Mouse (Mus musculus) limb, embryonic 15.5 days (tissue): ENCODE results near the gene Rfwd3. TPM values are rescaled to one million over a fixed set of nuclear protein-coding genes. Genes with fewer than 3 reads are reported as not detected.
"Not testable (repeated sequence)": the region's sequence is repeated elsewhere in the genome, so short reads cannot be mapped to it uniquely, and the experiment has no call there.

Experiments used
- ATAC-seq: fragments of 200-750 bp; cut with Nextera tagmentation; 2 replicates; pipeline ENCODE4 v1.8.0; 2017; ENCODE audit warnings: low read depth, moderate TSS enrichment; ENCODE audit not compliant: insufficient number of reproducible peaks, low FRiP score, low TSS enrichment
- H3K27ac ChIP-seq: fragments of 300-500 bp; sonication (generic); 2 replicates; pipeline ENCODE4 v1.5.1; 2015; ENCODE audit warnings: moderate library complexity, mild to moderate bottlenecking, inconsistent platforms
- H3K27me3 ChIP-seq: fragments of 300-500 bp; sonication (generic); 2 replicates; pipeline ENCODE4 v1.6.1; 2015; ENCODE audit warnings: inconsistent platforms
- H3K36me3 ChIP-seq: fragments of 300-500 bp; sonication (generic); 2 replicates; pipeline ENCODE4 v1.6.1; 2015; ENCODE audit warnings: inconsistent platforms
- H3K4me1 ChIP-seq: fragments of 300-500 bp; sonication (generic); 2 replicates; pipeline ENCODE4 v1.6.1; 2015; ENCODE audit warnings: inconsistent platforms
- H3K4me2 ChIP-seq: fragments of 300-500 bp; sonication (generic); 2 replicates; pipeline ENCODE4 v1.6.1; 2015; ENCODE audit warnings: mild to moderate bottlenecking, inconsistent platforms
- H3K4me3 ChIP-seq: fragments of 300-500 bp; sonication (generic); 2 replicates; pipeline ENCODE4 v1.5.1; 2015; ENCODE audit warnings: mild to moderate bottlenecking, inconsistent platforms
- H3K9ac ChIP-seq: fragments of 300-500 bp; sonication (generic); 2 replicates; pipeline ENCODE4 v1.6.1; 2015; ENCODE audit warnings: inconsistent platforms
- H3K9me3 ChIP-seq: fragments of 300-500 bp; sonication (generic); 2 replicates; pipeline ENCODE4 v1.6.1; 2016; ENCODE audit warnings: inconsistent platforms
- WGBS: fragments of 180-500 bp; shearing (Covaris S2); methylation state at CpG from one replicate; pipeline ENCODE4 v1.1.7; 2015; 5-methylcytosine and 5-hydroxymethylcytosine counted together
- polyA plus RNA-seq: library from polyadenylated mRNA; unstranded; fragments of >200 nt; fragmentation: Nextera tagmentation; extraction: Ambion mirVana; gene quantifications from 2 replicates; pipeline ENCODE4 v1.2.1, GENCODE M21; 2015

Gene Rfwd3
- polyA plus RNA-seq, 1 experiment from 2014 or later, result 39.8 TPM

- ATAC-seq, H3K4me1 ChIP-seq, H3K9me3 ChIP-seq, H3K27me3 ChIP-seq, H3K4me3 ChIP-seq, H3K27ac ChIP-seq, H3K36me3 ChIP-seq, H3K9ac ChIP-seq, H3K4me2 ChIP-seq: not testable (repeated sequence)
- WGBS, result 91% methylated on average over 15 of the region's 15 CpGs
These were observed 10.0 kb upstream of the Rfwd3 start for GRCm38 (mm10) chr8:111310006-111310405.

GRCm38 (mm10) chr8:111305031-111305730 is 5.2 kb upstream of the Rfwd3 start:
- H3K27ac ChIP-seq, result no peak overlapping the region
- no peaks in the 10 kb centered on the region for H3K36me3 ChIP-seq
- no peaks in the 10 kb centered on the region for H3K4me1 ChIP-seq
- no peak overlapping the region for H3K4me2 ChIP-seq
- no peak overlapping the region for H3K9ac ChIP-seq
- 29% methylated on average over 5 of the region's 5 CpGs for WGBS
- H3K27me3 ChIP-seq, result no peaks in the 10 kb centered on the region
- no peak for ATAC-seq
- no peaks in the 10 kb centered on the region for H3K9me3 ChIP-seq
- no peak overlapping the region for H3K4me3 ChIP-seq

GRCm38 (mm10) chr8:111304359-111304758 is 4.3 kb upstream of the Rfwd3 start:
- H3K9ac ChIP-seq, result no peak overlapping the region
- no peaks in the 10 kb centered on the region for H3K9me3 ChIP-seq
- no peak for ATAC-seq
- no peak overlapping the region for H3K4me2 ChIP-seq
- H3K4me3 ChIP-seq, result no peak overlapping the region
- H3K27ac ChIP-seq, result no peak overlapping the region
- no peaks in the 10 kb centered on the region for H3K27me3 ChIP-seq
- no peaks in the 10 kb centered on the region for H3K36me3 ChIP-seq
- WGBS, result 89% methylated on average over 3 of the region's 3 CpGs
- H3K4me1 ChIP-seq, result no peaks in the 10 kb centered on the region

- not testable (repeated sequence) for ATAC-seq, H3K4me3 ChIP-seq
- 78% methylated on average over 5 of the region's 5 CpGs for WGBS
These were observed 3.2 kb upstream of the Rfwd3 start for GRCm38 (mm10) chr8:111303076-111303803.

GRCm38 (mm10) chr8:111300597-111301546 is 850 bp upstream of the Rfwd3 start:
- Histone ChIP-seq H3K4me1 (no peaks in the 10 kb centered on the region), H3K9me3 (no peaks in the 10 kb centered on the region), H3K9ac (no peak overlapping the region), H3K4me2 (peak overlapping the region; percentile 63), H3K27ac (peak overlapping the region; percentile 67), H3K36me3 (peaks cover 10% of the 10 kb centered on the region), H3K4me3 (peak overlapping the region; percentile 93), H3K27me3 (no peaks in the 10 kb centered on the region)
- no peak for ATAC-seq
- 65% methylated on average over 11 of the region's 11 CpGs for WGBS

More at GRCm38 (mm10) chr8:111303076-111303803, 3.2 kb upstream of the Rfwd3 start:
- H3K27me3 ChIP-seq, H3K4me1 ChIP-seq, H3K27ac ChIP-seq, H3K9me3 ChIP-seq, H3K4me2 ChIP-seq, H3K36me3 ChIP-seq, H3K9ac ChIP-seq: not testable (repeated sequence)

GRCm38 (mm10) chr8:111299363-111299820 is 630 bp downstream of the Rfwd3 start:
- no peaks in the 10 kb centered on the region for H3K27me3 ChIP-seq
- no peak for ATAC-seq
- H3K4me2 ChIP-seq, result peak overlapping the region; percentile 63
- peak overlapping the region; percentile 81 for H3K9ac ChIP-seq
- peak overlapping the region; percentile 89 for H3K27ac ChIP-seq
- H3K4me1 ChIP-seq, result no peaks in the 10 kb centered on the region
- under 1% methylated on average over 28 of the region's 28 CpGs for WGBS
- peak overlapping the region; percentile 93 for H3K4me3 ChIP-seq
- H3K9me3 ChIP-seq, result no peaks in the 10 kb centered on the region
- H3K36me3 ChIP-seq, result peaks cover 18% of the 10 kb centered on the region

GRCm38 (mm10) chr8:111298011-111298410 is 2.0 kb downstream of the Rfwd3 start:
- Histone ChIP-seq H3K27ac (no peak overlapping the region), H3K4me1 (no peaks in the 10 kb centered on the region), H3K4me2 (no peak overlapping the region), H3K9me3 (no peaks in the 10 kb centered on the region), H3K27me3 (no peaks in the 10 kb centered on the region), H3K36me3 (peaks cover 31% of the 10 kb centered on the region), H3K9ac (no peak overlapping the region), H3K4me3 (no peak overlapping the region)
- no peak for ATAC-seq
- 72% methylated on average over 1 of the region's 1 CpGs for WGBS

- peaks cover 75% of the 10 kb centered on the region for H3K36me3 ChIP-seq
- no peak overlapping the region for H3K9ac ChIP-seq
- H3K9me3 ChIP-seq, result no peaks in the 10 kb centered on the region
- H3K4me2 ChIP-seq, result no peak overlapping the region
- WGBS, result 90% methylated on average over 7 of the region's 7 CpGs
- no peaks in the 10 kb centered on the region for H3K27me3 ChIP-seq
- no peaks in the 10 kb centered on the region for H3K4me1 ChIP-seq
- no peak for ATAC-seq
- no peak overlapping the region for H3K4me3 ChIP-seq
- H3K27ac ChIP-seq, result no peak overlapping the region
These were observed 8.3 kb downstream of the Rfwd3 start for GRCm38 (mm10) chr8:111291733-111292132.

- no peaks in the 10 kb centered on the region for H3K4me1 ChIP-seq
- WGBS, result 96% methylated on average over 7 of the region's 7 CpGs
- no peak overlapping the region for H3K9ac ChIP-seq
- no peak overlapping the region for H3K4me3 ChIP-seq
- H3K27ac ChIP-seq, result no peak overlapping the region
- ATAC-seq, result no peak
- H3K36me3 ChIP-seq, result peaks cover 80% of the 10 kb centered on the region
- no peak overlapping the region for H3K4me2 ChIP-seq
- H3K9me3 ChIP-seq, result no peaks in the 10 kb centered on the region
- no peaks in the 10 kb centered on the region for H3K27me3 ChIP-seq
These were observed 9.4 kb downstream of the Rfwd3 start for GRCm38 (mm10) chr8:111290586-111290985.

- no peaks in the 10 kb centered on the region for H3K4me1 ChIP-seq
- H3K4me3 ChIP-seq, result no peak overlapping the region
- no peaks in the 10 kb centered on the region for H3K9me3 ChIP-seq
- H3K36me3 ChIP-seq, result peaks cover 82% of the 10 kb centered on the region
- H3K9ac ChIP-seq, result no peak overlapping the region
- no peak overlapping the region for H3K4me2 ChIP-seq
- 92% methylated on average over 4 of the region's 4 CpGs for WGBS
- H3K27me3 ChIP-seq, result no peaks in the 10 kb centered on the region
- no peak for ATAC-seq
- no peak overlapping the region for H3K27ac ChIP-seq
These were observed 14.4 kb downstream of the Rfwd3 start for GRCm38 (mm10) chr8:111285603-111286002.

GRCm38 (mm10) chr8:111282093-111282492 is 17.9 kb downstream of the Rfwd3 start:
- 86% methylated on average over 3 of the region's 3 CpGs for WGBS

More at GRCm38 (mm10) chr8:111282093-111282492, 17.9 kb downstream of the Rfwd3 start:
- ATAC-seq, result no peak
- H3K9ac ChIP-seq, result no peak overlapping the region
- no peak overlapping the region for H3K27ac ChIP-seq
- no peaks in the 10 kb centered on the region for H3K4me1 ChIP-seq
- H3K9me3 ChIP-seq, result no peaks in the 10 kb centered on the region
- H3K36me3 ChIP-seq, result peaks cover 81% of the 10 kb centered on the region
- H3K4me2 ChIP-seq, result no peak overlapping the region
- H3K4me3 ChIP-seq, result no peak overlapping the region
- no peaks in the 10 kb centered on the region for H3K27me3 ChIP-seq
